Mouse (Mus musculus) hindbrain, postnatal 0 days (tissue): Measurements from ENCODE around the gene Ces1h. TPM values are rescaled to one million over a fixed set of nuclear protein-coding genes. Genes with fewer than 3 reads are reported as not detected.

Experiments used
- ATAC-seq: fragments of 200-750 bp; cut with Nextera tagmentation; 2 replicates; pipeline ENCODE4 v1.8.0; 2017; ENCODE audit warnings: mild to moderate bottlenecking, moderate TSS enrichment, moderate library complexity
- DNase-seq: peaks from one replicate; pipeline ENCODE4 v3.0.0-alpha.2; 2015; ENCODE audit warnings: low spot score
- H3K27ac ChIP-seq: fragments of 300-500 bp; sonication (generic); 2 replicates; pipeline ENCODE4 v1.5.1; 2014; ENCODE audit warnings: mild to moderate bottlenecking
- H3K27me3 ChIP-seq: fragments of 300-500 bp; sonication (generic); 2 replicates; pipeline ENCODE4 v1.6.1; 2014; ENCODE audit warnings: low read length, mixed read lengths; ENCODE audit not compliant: insufficient read depth
- H3K36me3 ChIP-seq: fragments of 300-500 bp; sonication (generic); 2 replicates; pipeline ENCODE4 v1.6.1; 2014; ENCODE audit warnings: low read length, mixed read lengths; ENCODE audit not compliant: insufficient read depth
- H3K4me1 ChIP-seq: fragments of 300-500 bp; sonication (generic); 2 replicates; pipeline ENCODE4 v1.6.1; 2014; ENCODE audit warnings: antibody characterized with exemption, low read length, mixed read lengths; ENCODE audit not compliant: insufficient read depth
- H3K4me2 ChIP-seq: fragments of 300-500 bp; sonication (generic); 2 replicates; pipeline ENCODE4 v1.6.1; 2014; ENCODE audit warnings: low read depth, mild to moderate bottlenecking, low read length, moderate library complexity, mixed read lengths
- H3K4me3 ChIP-seq: fragments of 300-500 bp; sonication (generic); 2 replicates; pipeline ENCODE4 v1.5.1; 2014; ENCODE audit warnings: low read length
- H3K9ac ChIP-seq: fragments of 300-500 bp; sonication (generic); replicated peaks from 2 replicates; pipeline ENCODE4 v1.6.1; 2014; ENCODE audit warnings: mild to moderate bottlenecking, low read length, moderate library complexity, mixed read lengths
- H3K9me3 ChIP-seq: fragments of 300-500 bp; sonication (generic); 2 replicates; pipeline ENCODE4 v1.6.1; 2016; ENCODE audit warnings: low read length, mixed read lengths
- CTCF ChIP-seq: IDR thresholded peaks from 2 replicates; pipeline ENCODE4 v1.5.1; 2016; ENCODE audit warnings: antibody characterized with exemption, control low read depth, low read depth
- WGBS: fragments of 180-500 bp; shearing (Covaris S2); extraction: QIAGEN DNeasy Blood & Tissue Kit; methylation state at CpG from one replicate; pipeline ENCODE4 v1.1.7; 2014; 5-methylcytosine and 5-hydroxymethylcytosine counted together
- polyA plus RNA-seq: library from polyadenylated mRNA; unstranded; fragments of >200 nt; fragmentation: Nextera tagmentation; extraction: Ambion mirVana; gene quantifications from 2 replicates; pipeline ENCODE4 v1.2.1, GENCODE M21; 2015
- total RNA-seq: library from RNA; depleted of rRNA; stranded (reverse); fragments of >200 nt; gene quantifications from 2 replicates; pipeline ENCODE4 v1.2.3, GENCODE M21; 2014; rRNA removed

Ces1h gene
- total and polyA plus RNA-seq, 2 experiments from 2014 or later = not detected

- H3K27ac ChIP-seq = no peak overlapping the region
- no peaks in the 10 kb centered on the region for H3K4me1 ChIP-seq
- no peak overlapping the region for H3K4me3 ChIP-seq
- no peaks in the 10 kb centered on the region for H3K9me3 ChIP-seq
- ATAC-seq (no peak), DNase-seq (no peak)
- no peaks in the 10 kb centered on the region for H3K27me3 ChIP-seq
- 86% methylated on average over 2 of the region's 2 CpGs for WGBS
- no peak overlapping the region for H3K4me2 ChIP-seq
- H3K36me3 ChIP-seq = no peaks in the 10 kb centered on the region
- no peak overlapping the region for H3K9ac ChIP-seq
- no peak for TF ChIP-seq CTCF
These were observed 62.5 kb downstream of the Ces1h start for GRCm38 (mm10) chr8:93317031-93317430.

- no peaks in the 10 kb centered on the region for H3K4me1 ChIP-seq
- no peaks in the 10 kb centered on the region for H3K27me3 ChIP-seq
- H3K4me2 ChIP-seq = no peak overlapping the region
- no peak overlapping the region for H3K9ac ChIP-seq
- DNase-seq (no peak), ATAC-seq (no peak)
- H3K36me3 ChIP-seq = no peaks in the 10 kb centered on the region
- TF ChIP-seq CTCF = no peak
- H3K9me3 ChIP-seq = no peaks in the 10 kb centered on the region
- H3K27ac ChIP-seq = no peak overlapping the region
- WGBS = 89% methylated on average over 2 of the region's 2 CpGs
- H3K4me3 ChIP-seq = no peak overlapping the region
These were observed 64.0 kb downstream of the Ces1h start for GRCm38 (mm10) chr8:93315557-93315956.

Other genes with a start within 250 kb of the Ces1h start
- gene Ces1c, start 248.4 kb downstream of the Ces1h start, total RNA-seq = not detected in 2 replicates
- gene Ces1c, start 248.4 kb downstream of the Ces1h start, polyA plus RNA-seq = not detected in 2 replicates
- gene Ces1d, start 181.9 kb downstream of the Ces1h start, total RNA-seq = not detected in 2 replicates
- gene Ces1d, start 181.9 kb downstream of the Ces1h start, polyA plus RNA-seq = 0.11 and 0.15 TPM in 2 replicates
- gene Ces1e, start 150.1 kb downstream of the Ces1h start, total RNA-seq = not detected in 2 replicates
- not detected in 2 replicates for gene Ces1e, start 150.1 kb downstream of the Ces1h start, polyA plus RNA-seq
- gene Ces1f, start 100.0 kb downstream of the Ces1h start, total RNA-seq = not detected in 2 replicates
- gene Ces1f, start 100.0 kb downstream of the Ces1h start, polyA plus RNA-seq = not detected in 2 replicates
- gene Ces1g, start 42.4 kb downstream of the Ces1h start, total RNA-seq = not detected in 2 replicates
- not detected in 2 replicates for gene Ces1g, start 42.4 kb downstream of the Ces1h start, polyA plus RNA-seq
- 0.43 and 3.5 TPM in 2 replicates for gene Ces5a, start 156.1 kb upstream of the Ces1h start, total RNA-seq
- gene Ces5a, start 156.1 kb upstream of the Ces1h start, polyA plus RNA-seq = 0.73 and 1.2 TPM in 2 replicates